Mouse (Mus musculus) A20 (cell line): ENCODE measurements around the gene Lpcat4.
A peak's percentile ranks its signal among the peaks of the same experiment; 100 is the strongest.

ENCODE experiments used
- DNase-seq: peaks from one replicate; pipeline ENCODE4 v3.0.0-alpha.2; 2011; ENCODE audit warnings: low read depth, low spot score

Gene Lpcat4

GRCm38 (mm10) chr2:112239212-112239934, at the start of gene Lpcat4:
Gene Lpcat4 (plus strand): TSS chr2:112239468.
- peak; percentile 91 for DNase-seq

- peak; percentile 74 for DNase-seq
Observed at GRCm38 (mm10) chr2:112196859-112197258, 42.4 kb upstream of the Lpcat4 start.

- DNase-seq: no peak
Observed at GRCm38 (mm10) chr2:112203056-112203455, 36.2 kb upstream of the Lpcat4 start.

- DNase-seq: no peak
Observed at GRCm38 (mm10) chr2:112210142-112210541, 29.1 kb upstream of the Lpcat4 start.

- DNase-seq: no peak
Observed at GRCm38 (mm10) chr2:112210699-112211098, 28.6 kb upstream of the Lpcat4 start.

GRCm38 (mm10) chr2:112215977-112216376, 23.3 kb upstream of the Lpcat4 start:
- DNase-seq: peak; percentile 61

GRCm38 (mm10) chr2:112217614-112218013, 21.7 kb upstream of the Lpcat4 start:
- no peak for DNase-seq

- DNase-seq: no peak
Observed at GRCm38 (mm10) chr2:112220880-112221279, 18.4 kb upstream of the Lpcat4 start.

- DNase-seq: no peak
Observed at GRCm38 (mm10) chr2:112222607-112223006, 16.7 kb upstream of the Lpcat4 start.

- DNase-seq: no peak
Observed at GRCm38 (mm10) chr2:112224356-112224755, 14.9 kb upstream of the Lpcat4 start.

GRCm38 (mm10) chr2:112232623-112233022, 6.6 kb upstream of the Lpcat4 start:
- no peak for DNase-seq

GRCm38 (mm10) chr2:112236620-112237019, 2.6 kb upstream of the Lpcat4 start:
- no peak for DNase-seq

GRCm38 (mm10) chr2:112238006-112238405, 1.3 kb upstream of the Lpcat4 start:
- DNase-seq: peak; percentile 9

GRCm38 (mm10) chr2:112239935-112240721, 860 bp downstream of the Lpcat4 start:
- DNase-seq: peak; percentile 80

- no peak for DNase-seq
Observed at GRCm38 (mm10) chr2:112241787-112242186, 2.5 kb downstream of the Lpcat4 start.

GRCm38 (mm10) chr2:112245307-112245706, 6.0 kb downstream of the Lpcat4 start:
- DNase-seq: no peak

GRCm38 (mm10) chr2:112246193-112246592, 6.9 kb downstream of the Lpcat4 start:
- DNase-seq: peak; percentile 65

- no peak for DNase-seq
Observed at GRCm38 (mm10) chr2:112247323-112247722, 8.1 kb downstream of the Lpcat4 start.

GRCm38 (mm10) chr2:112249780-112250453, 10.6 kb downstream of the Lpcat4 start:
- no peak for DNase-seq

- no peak for DNase-seq
Observed at GRCm38 (mm10) chr2:112254675-112255515, 15.6 kb downstream of the Lpcat4 start.

- peak; percentile 78 for DNase-seq
Observed at GRCm38 (mm10) chr2:112259241-112259962, 20.1 kb downstream of the Lpcat4 start, which contains the start of gene Nutm1. Gene Nutm1 (minus strand): TSS chr2:112259291.
